Mouse (Mus musculus) right cerebral cortex, adult 2 months (tissue): ENCODE measurements around the gene Ubap2l.
A peak's percentile ranks its signal among the peaks of the same experiment; 100 is the strongest.

Source experiments
- DNase-seq, 2 experiments: peaks; one replicate each; pipeline ENCODE4 v3.0.0; 2021 to 2022; ENCODE audit warnings: low spot score in 2 of 2

Gene Ubap2l

GRCm38 (mm10) chr3:90067851-90068250 lies 15.4 kb upstream of the Ubap2l start:
- DNase-seq: no peak

- peak; percentile 60 to 63 for DNase-seq
Measured at GRCm38 (mm10) chr3:90065553-90065952, 13.1 kb upstream of the Ubap2l start.

- DNase-seq: no peak
Measured at GRCm38 (mm10) chr3:90064383-90064782, 12.0 kb upstream of the Ubap2l start.

GRCm38 (mm10) chr3:90062539-90062938 lies 10.1 kb upstream of the Ubap2l start:
- no peak for DNase-seq

GRCm38 (mm10) chr3:90061549-90061948 lies 9.1 kb upstream of the Ubap2l start:
- no peak for DNase-seq

GRCm38 (mm10) chr3:90051441-90052350 lies 732 bp downstream of the Ubap2l start, which contains the start of gene 4933434E20Rik:
Gene 4933434E20Rik, plus strand, starts transcription at chr3:90051636.
- peak; percentile 47 to 52 for DNase-seq

GRCm38 (mm10) chr3:90049691-90050090 lies 2.7 kb downstream of the Ubap2l start:
- no peak for DNase-seq

GRCm38 (mm10) chr3:90036263-90036662 lies 16.2 kb downstream of the Ubap2l start:
- DNase-seq: no peak

GRCm38 (mm10) chr3:90034653-90035052 lies 17.8 kb downstream of the Ubap2l start:
- no peak for DNase-seq

GRCm38 (mm10) chr3:90016626-90017025 lies 35.8 kb downstream of the Ubap2l start:
- DNase-seq: no peak

- DNase-seq: no peak
Measured at GRCm38 (mm10) chr3:90010291-90010690, 42.1 kb downstream of the Ubap2l start.

GRCm38 (mm10) chr3:90004091-90004796 lies 48.2 kb downstream of the Ubap2l start:
- no peak for DNase-seq

- no peak for DNase-seq
Measured at GRCm38 (mm10) chr3:89999830-90000229, 52.6 kb downstream of the Ubap2l start.

GRCm38 (mm10) chr3:89999090-89999489 lies 53.3 kb downstream of the Ubap2l start:
- peak in 1 of 2 experiments; percentile 10 for DNase-seq

GRCm38 (mm10) chr3:89998612-89999054 lies 53.8 kb downstream of the Ubap2l start, which contains the start of gene Hax1:
Gene Hax1, minus strand, starts transcription at chr3:89998780.
- peak; percentile 96 to 97 for DNase-seq

GRCm38 (mm10) chr3:89997791-89998495 lies 54.5 kb downstream of the Ubap2l start:
- peak; percentile 43 to 59 for DNase-seq

- no peak for DNase-seq
Measured at GRCm38 (mm10) chr3:89994807-89995515, 57.5 kb downstream of the Ubap2l start.

- DNase-seq: no peak
Measured at GRCm38 (mm10) chr3:89987822-89988221, 64.6 kb downstream of the Ubap2l start.

- DNase-seq: no peak
Measured at GRCm38 (mm10) chr3:89987211-89987610, 65.2 kb downstream of the Ubap2l start.

- DNase-seq: no peak
Measured at GRCm38 (mm10) chr3:89982426-89982825, 70.0 kb downstream of the Ubap2l start.

GRCm38 (mm10) chr3:89976859-89977258 lies 75.6 kb downstream of the Ubap2l start:
- DNase-seq: no peak
